Mouse (Mus musculus): ENCODE data around the gene Rab3gap1. TPM values are rescaled to one million over a fixed set of nuclear protein-coding genes. Genes with fewer than 3 reads are reported as not detected.

Gene Rab3gap1
- 25.2 and 25.6 TPM in 2 replicates for polyA plus RNA-seq (2015; fragmentation: Nextera tagmentation; extraction: Ambion mirVana)

DNA sequence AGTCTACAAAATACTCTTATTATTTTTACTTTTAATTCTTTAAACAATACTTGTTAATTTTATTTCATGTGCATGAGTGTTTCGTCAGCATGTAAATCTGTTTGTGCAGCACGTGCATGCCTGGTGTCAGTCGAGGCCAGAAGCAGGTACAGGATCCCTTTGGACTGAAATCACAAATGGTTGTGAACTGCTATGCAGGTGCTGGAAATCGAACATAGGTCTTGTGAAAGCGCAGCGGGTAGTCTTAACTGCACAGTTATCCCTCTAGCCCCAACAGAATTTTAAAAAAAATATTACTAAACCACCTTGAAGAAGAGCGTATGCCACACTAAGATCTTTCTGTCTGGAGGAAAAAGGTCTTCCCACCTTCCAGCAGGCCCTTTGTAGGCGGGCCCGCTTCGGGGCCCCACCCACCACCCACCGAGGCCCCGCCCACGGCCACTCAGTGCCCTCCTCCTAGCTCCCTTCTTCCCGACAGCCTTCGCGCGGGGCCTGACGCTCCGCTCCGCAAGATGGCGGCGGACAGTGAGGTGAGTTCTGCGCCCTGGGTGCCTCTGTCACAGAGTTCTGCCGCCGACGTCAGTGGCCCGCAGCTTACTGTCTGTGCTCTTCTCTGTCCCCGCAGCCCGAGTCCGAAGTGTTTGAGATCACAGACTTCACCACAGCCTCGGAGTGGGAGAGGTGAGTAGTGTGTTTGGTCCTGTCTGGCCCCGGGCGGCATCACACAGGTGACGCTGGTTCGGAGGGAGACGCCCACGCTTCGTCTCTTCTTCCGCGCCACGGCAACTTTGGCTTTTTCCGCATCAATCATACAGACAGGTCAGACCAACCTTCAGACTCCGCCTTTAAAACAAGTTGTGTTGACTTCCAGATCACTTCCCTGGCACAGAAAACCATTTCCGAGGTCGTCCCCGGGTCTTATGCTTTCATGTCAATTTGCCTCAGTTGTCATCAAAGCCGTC is at the start of gene Rab3gap1:
Gene Rab3gap1 (plus strand): TSS at position 474 of the 962 bp plus-strand sequence.
- 10% methylated on average over 47 of the region's 47 CpGs for WGBS
- ATAC-seq (ENCODE audit: insufficient read depth, low FRiP score), result peak; percentile 100
- peak within 1 kb of the TSS; percentile 93 for H3K27ac ChIP-seq (ENCODE audit: low read length)

GRCm38 (mm10) chr1:127827325-127827724 is 41.2 kb upstream of the Rab3gap1 start:
- Histone ChIP-seq H3K4me1 (ENCODE audit: control insufficient read depth, insufficient read depth, low read length) (no peaks in the 10 kb centered on the region), H3K9ac (ENCODE audit: low read length) (no peak overlapping the region), H3K9me3 (replicated peaks; ENCODE audit: control insufficient read depth, low read length) (no peaks in the 10 kb centered on the region), H3K27ac (ENCODE audit: low read length) (no peak overlapping the region), H3K4me3 (replicated peaks; ENCODE audit: low read length) (no peak overlapping the region), H3K4me2 (ENCODE audit: low read depth, low read length) (no peak overlapping the region), H3K36me3 (ENCODE audit: control insufficient read depth, insufficient read depth, low read length) (no peaks in the 10 kb centered on the region), H3K27me3 (ENCODE audit: control insufficient read depth, insufficient read depth, low read length) (no peaks in the 10 kb centered on the region)
- no peak for ATAC-seq (ENCODE audit: insufficient read depth, low FRiP score)
- 13% methylated on average over 2 of the region's 2 CpGs for WGBS

More for the DNA sequence above, at the start of gene Rab3gap1:
- Histone ChIP-seq H3K4me3 (replicated peaks; ENCODE audit: low read length) (peak within 1 kb of the TSS; percentile 84), H3K9me3 (replicated peaks; ENCODE audit: control insufficient read depth, low read length) (no peaks in the 10 kb centered on the region), H3K4me1 (ENCODE audit: control insufficient read depth, insufficient read depth, low read length) (peaks cover 5% of the 10 kb centered on the region), H3K9ac (ENCODE audit: low read length) (peak within 1 kb of the TSS; percentile 86), H3K36me3 (ENCODE audit: control insufficient read depth, insufficient read depth, low read length) (peaks cover 4% of the 10 kb centered on the region; the same call in 1 of the 2 replicates), H3K4me2 (ENCODE audit: low read depth, low read length) (peak within 1 kb of the TSS; percentile 71), H3K27me3 (ENCODE audit: control insufficient read depth, insufficient read depth, low read length) (no peaks in the 10 kb centered on the region)

GRCm38 (mm10) chr1:127830215-127830921 is 38.2 kb upstream of the Rab3gap1 start:
- Histone ChIP-seq H3K9me3 (replicated peaks; ENCODE audit: control insufficient read depth, low read length) (no peaks in the 10 kb centered on the region), H3K4me3 (replicated peaks; ENCODE audit: low read length) (no peak overlapping the region), H3K9ac (ENCODE audit: low read length) (no peak overlapping the region), H3K4me1 (ENCODE audit: control insufficient read depth, insufficient read depth, low read length) (no peaks in the 10 kb centered on the region), H3K27ac (ENCODE audit: low read length) (no peak overlapping the region), H3K4me2 (ENCODE audit: low read depth, low read length) (no peak overlapping the region), H3K36me3 (ENCODE audit: control insufficient read depth, insufficient read depth, low read length) (no peaks in the 10 kb centered on the region), H3K27me3 (ENCODE audit: control insufficient read depth, insufficient read depth, low read length) (no peaks in the 10 kb centered on the region)
- WGBS, result 77% methylated on average over 13 of the region's 13 CpGs
- no peak for ATAC-seq (ENCODE audit: insufficient read depth, low FRiP score)

DNA sequence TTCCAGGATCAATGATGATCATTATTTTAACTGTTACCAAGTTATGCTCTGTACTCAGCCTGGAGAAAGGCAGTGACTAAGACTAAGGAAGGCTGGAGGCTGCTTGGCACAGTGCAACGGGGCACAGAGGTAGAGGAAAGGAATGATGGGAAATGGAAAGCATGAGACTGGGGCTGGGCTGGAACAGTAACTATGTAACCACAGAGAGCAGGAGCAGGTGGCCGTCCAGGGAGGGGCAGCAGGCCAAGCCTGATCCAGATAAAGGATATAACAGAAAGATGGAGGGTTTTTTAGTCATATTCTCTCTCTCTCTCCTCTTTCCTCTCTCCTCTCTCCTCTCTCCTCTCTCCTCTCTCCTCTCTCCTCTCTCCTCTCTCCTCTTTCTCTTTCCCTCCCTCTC is 34.9 kb upstream of the Rab3gap1 start:
- no peak overlapping the region for H3K4me3 ChIP-seq (replicated peaks; ENCODE audit: low read length)
- H3K36me3 ChIP-seq (ENCODE audit: control insufficient read depth, insufficient read depth, low read length), result no peaks in the 10 kb centered on the region
- WGBS, result 26% methylated on average over 2 of the region's 2 CpGs
- H3K4me1 ChIP-seq (ENCODE audit: control insufficient read depth, insufficient read depth, low read length), result no peaks in the 10 kb centered on the region
- no peak overlapping the region for H3K27ac ChIP-seq (ENCODE audit: low read length)
- no peak for ATAC-seq (ENCODE audit: insufficient read depth, low FRiP score)
- no peaks in the 10 kb centered on the region for H3K27me3 ChIP-seq (ENCODE audit: control insufficient read depth, insufficient read depth, low read length)
- no peak overlapping the region for H3K4me2 ChIP-seq (ENCODE audit: low read depth, low read length)
- H3K9me3 ChIP-seq (replicated peaks; ENCODE audit: control insufficient read depth, low read length), result no peaks in the 10 kb centered on the region
- H3K9ac ChIP-seq (ENCODE audit: low read length), result no peak overlapping the region

GRCm38 (mm10) chr1:127834202-127834601 is 34.4 kb upstream of the Rab3gap1 start:
- Histone ChIP-seq H3K27ac (ENCODE audit: low read length) (no peak overlapping the region), H3K27me3 (ENCODE audit: control insufficient read depth, insufficient read depth, low read length) (no peaks in the 10 kb centered on the region), H3K36me3 (ENCODE audit: control insufficient read depth, insufficient read depth, low read length) (no peaks in the 10 kb centered on the region), H3K4me1 (ENCODE audit: control insufficient read depth, insufficient read depth, low read length) (no peaks in the 10 kb centered on the region), H3K9me3 (replicated peaks; ENCODE audit: control insufficient read depth, low read length) (no peaks in the 10 kb centered on the region), H3K4me3 (replicated peaks; ENCODE audit: low read length) (no peak overlapping the region), H3K4me2 (ENCODE audit: low read depth, low read length) (no peak overlapping the region), H3K9ac (ENCODE audit: low read length) (no peak overlapping the region)
- WGBS, result 60% methylated on average over 4 of the region's 4 CpGs
- ATAC-seq (ENCODE audit: insufficient read depth, low FRiP score), result no peak

DNA sequence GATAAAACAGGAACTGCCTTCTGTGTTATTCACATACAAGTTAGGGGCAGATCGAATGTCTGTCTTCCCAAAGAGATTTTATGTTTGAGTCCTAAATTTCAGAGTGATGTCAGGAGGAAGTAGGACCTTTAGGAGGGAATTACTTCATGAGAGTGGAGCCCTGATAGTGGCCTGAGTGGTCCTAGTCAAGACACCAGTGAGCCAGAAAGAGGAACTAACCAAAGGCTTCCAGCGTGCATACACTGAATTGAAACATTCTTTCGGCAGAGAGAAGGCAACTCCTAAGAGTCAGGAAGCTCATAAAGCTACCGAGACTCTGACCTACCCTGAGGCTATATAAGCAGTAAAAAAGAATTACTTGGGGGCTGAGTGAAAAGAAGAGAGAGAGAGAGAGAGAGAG is 32.0 kb upstream of the Rab3gap1 start:
- Histone ChIP-seq H3K36me3 (ENCODE audit: control insufficient read depth, insufficient read depth, low read length) (no peaks in the 10 kb centered on the region), H3K4me3 (replicated peaks; ENCODE audit: low read length) (no peak overlapping the region), H3K9ac (ENCODE audit: low read length) (no peak overlapping the region), H3K4me2 (ENCODE audit: low read depth, low read length) (no peak overlapping the region), H3K9me3 (replicated peaks; ENCODE audit: control insufficient read depth, low read length) (no peaks in the 10 kb centered on the region), H3K4me1 (ENCODE audit: control insufficient read depth, insufficient read depth, low read length) (no peaks in the 10 kb centered on the region), H3K27me3 (ENCODE audit: control insufficient read depth, insufficient read depth, low read length) (no peaks in the 10 kb centered on the region), H3K27ac (ENCODE audit: low read length) (no peak overlapping the region)
- 71% methylated on average over 4 of the region's 4 CpGs for WGBS
- no peak for ATAC-seq (ENCODE audit: insufficient read depth, low FRiP score)

DNA sequence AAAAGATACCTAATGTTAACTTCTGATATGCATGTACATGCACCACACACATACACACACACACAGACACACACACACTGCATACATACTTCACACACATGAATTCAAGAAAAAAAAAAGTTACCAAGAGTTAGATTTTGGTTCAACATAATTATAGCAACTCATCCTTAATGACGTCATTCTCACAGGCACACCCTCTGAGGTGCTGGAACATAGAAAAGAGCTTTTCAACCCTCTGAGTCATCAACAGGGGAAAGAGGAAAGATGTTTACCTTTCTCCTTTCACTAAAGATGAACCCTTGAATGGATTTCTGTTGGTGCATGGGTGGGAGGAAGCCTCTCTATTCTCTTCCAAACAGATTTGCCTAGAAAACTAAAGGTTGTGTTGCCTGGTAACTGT is 30.0 kb upstream of the Rab3gap1 start:
- no peak overlapping the region for H3K9ac ChIP-seq (ENCODE audit: low read length)
- H3K27ac ChIP-seq (ENCODE audit: low read length), result no peak overlapping the region
- H3K4me2 ChIP-seq (ENCODE audit: low read depth, low read length), result no peak overlapping the region
- H3K4me3 ChIP-seq (replicated peaks; ENCODE audit: low read length), result no peak overlapping the region
- no peaks in the 10 kb centered on the region for H3K36me3 ChIP-seq (ENCODE audit: control insufficient read depth, insufficient read depth, low read length)
- H3K4me1 ChIP-seq (ENCODE audit: control insufficient read depth, insufficient read depth, low read length), result no peaks in the 10 kb centered on the region
- ATAC-seq (ENCODE audit: insufficient read depth, low FRiP score), result no peak
- no peaks in the 10 kb centered on the region for H3K27me3 ChIP-seq (ENCODE audit: control insufficient read depth, insufficient read depth, low read length)
- 52% methylated on average over 1 of the region's 1 CpGs for WGBS
- H3K9me3 ChIP-seq (replicated peaks; ENCODE audit: control insufficient read depth, low read length), result no peaks in the 10 kb centered on the region

GRCm38 (mm10) chr1:127845472-127845871 is 23.1 kb upstream of the Rab3gap1 start:
- no peak overlapping the region for H3K4me2 ChIP-seq (ENCODE audit: low read depth, low read length)
- no peaks in the 10 kb centered on the region for H3K9me3 ChIP-seq (replicated peaks; ENCODE audit: control insufficient read depth, low read length)
- H3K36me3 ChIP-seq (ENCODE audit: control insufficient read depth, insufficient read depth, low read length), result no peaks in the 10 kb centered on the region
- 84% methylated on average over 5 of the region's 5 CpGs for WGBS
- H3K27me3 ChIP-seq (ENCODE audit: control insufficient read depth, insufficient read depth, low read length), result no peaks in the 10 kb centered on the region
- no peak overlapping the region for H3K27ac ChIP-seq (ENCODE audit: low read length)
- no peaks in the 10 kb centered on the region for H3K4me1 ChIP-seq (ENCODE audit: control insufficient read depth, insufficient read depth, low read length)
- ATAC-seq (ENCODE audit: insufficient read depth, low FRiP score), result no peak
- no peak overlapping the region for H3K4me3 ChIP-seq (replicated peaks; ENCODE audit: low read length)
- no peak overlapping the region for H3K9ac ChIP-seq (ENCODE audit: low read length)

DNA sequence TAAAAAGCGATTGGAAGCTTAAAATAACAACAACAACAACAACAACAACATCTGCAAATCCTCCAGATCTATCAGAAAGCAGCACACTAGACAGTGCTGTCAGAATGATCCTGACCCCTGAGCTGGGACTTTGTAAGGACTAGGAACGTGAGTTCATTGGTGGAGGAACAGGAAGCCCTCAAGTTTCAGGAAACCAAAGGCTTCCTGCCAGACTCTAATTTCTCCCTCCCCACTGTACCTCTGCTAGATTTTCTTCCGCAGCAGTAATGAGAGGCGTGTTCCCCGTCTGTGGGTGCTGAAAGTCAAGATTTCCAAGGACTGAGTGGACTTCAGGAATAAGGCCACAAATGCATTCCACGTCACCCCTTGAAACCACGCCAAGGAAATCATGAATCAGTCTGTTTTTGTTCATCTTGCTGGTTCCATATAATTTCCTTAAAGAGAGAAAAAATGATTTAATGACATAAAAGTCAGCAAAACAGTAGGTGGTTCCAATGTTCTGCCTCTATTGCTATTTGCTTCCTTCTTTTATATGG is 18.4 kb upstream of the Rab3gap1 start:
- Histone ChIP-seq H3K27ac (ENCODE audit: low read length) (no peak overlapping the region), H3K36me3 (ENCODE audit: control insufficient read depth, insufficient read depth, low read length) (no peaks in the 10 kb centered on the region), H3K4me2 (ENCODE audit: low read depth, low read length) (no peak overlapping the region), H3K9ac (ENCODE audit: low read length) (no peak overlapping the region), H3K9me3 (replicated peaks; ENCODE audit: control insufficient read depth, low read length) (peaks cover 6% of the 10 kb centered on the region; the same call in 1 of the 2 replicates), H3K4me3 (replicated peaks; ENCODE audit: low read length) (no peak overlapping the region), H3K4me1 (ENCODE audit: control insufficient read depth, insufficient read depth, low read length) (no peaks in the 10 kb centered on the region), H3K27me3 (ENCODE audit: control insufficient read depth, insufficient read depth, low read length) (no peaks in the 10 kb centered on the region)
- no peak for ATAC-seq (ENCODE audit: insufficient read depth, low FRiP score)
- 69% methylated on average over 7 of the region's 7 CpGs for WGBS
